Mouse (Mus musculus): ENCODE measurements around the gene Fbxl16.

GRCm38 (mm10) chr17:25808789-25809605 is at the start of gene Fbxl16:
- TF ChIP-seq CTCF (IDR thresholded peaks at IDR 0.05; ENCODE audit: low read depth) = peak; percentile 60
- TF ChIP-seq EP300 (optimal IDR thresholded peaks at IDR 0.05) = no peak

All from stomach, postnatal 0 days (tissue).